Mouse (Mus musculus) limb, embryonic 14.5 days (tissue): Measurements from ENCODE around the gene Olfr638. TPM values are rescaled to one million over a fixed set of nuclear protein-coding genes. Genes with fewer than 3 reads are reported as not detected.

Source experiments
- ATAC-seq: fragments of 200-750 bp; cut with Nextera tagmentation; 2 replicates; pipeline ENCODE4 v1.8.0; 2017; ENCODE audit warnings: low read depth, moderate number of reproducible peaks, moderate TSS enrichment; ENCODE audit not compliant: low FRiP score
- DNase-seq: peaks from one replicate; pipeline ENCODE4 v3.0.0-alpha.2; 2015; ENCODE audit warnings: low spot score
- H3K27ac ChIP-seq: fragments of 300-500 bp; sonication (generic); replicated peaks from 2 replicates; pipeline ENCODE4 v1.5.1; 2014; ENCODE audit warnings: low read depth, mild to moderate bottlenecking, low read length, moderate library complexity, mixed read lengths
- H3K27me3 ChIP-seq: fragments of 300-500 bp; sonication (generic); 2 replicates; pipeline ENCODE4 v1.6.1; 2014; ENCODE audit warnings: low read length, mixed read lengths; ENCODE audit not compliant: control insufficient read depth, insufficient read depth
- H3K36me3 ChIP-seq: fragments of 300-500 bp; sonication (generic); 2 replicates; pipeline ENCODE4 v1.6.1; 2014; ENCODE audit warnings: mild to moderate bottlenecking, low read length, moderate library complexity, mixed read lengths; ENCODE audit not compliant: control insufficient read depth, insufficient read depth
- H3K4me1 ChIP-seq: fragments of 300-500 bp; sonication (generic); 2 replicates; pipeline ENCODE4 v1.6.1; 2014; ENCODE audit warnings: antibody characterized with exemption, low read length, mixed read lengths; ENCODE audit not compliant: control insufficient read depth, insufficient read depth
- H3K4me2 ChIP-seq: fragments of 300-500 bp; sonication (generic); replicated peaks from 2 replicates; pipeline ENCODE4 v1.6.1; 2014; ENCODE audit warnings: low read depth, mild to moderate bottlenecking, low read length, moderate library complexity; ENCODE audit not compliant: severe bottlenecking
- H3K4me3 ChIP-seq: fragments of 300-500 bp; sonication (generic); replicated peaks from 2 replicates; pipeline ENCODE4 v1.5.1; 2014; ENCODE audit warnings: low read length
- H3K9ac ChIP-seq: fragments of 300-500 bp; sonication (generic); 2 replicates; pipeline ENCODE4 v1.6.1; 2014; ENCODE audit warnings: mild to moderate bottlenecking, low read depth, low read length, moderate library complexity; ENCODE audit not compliant: severe bottlenecking
- H3K9me3 ChIP-seq: fragments of 300-500 bp; sonication (generic); 2 replicates; pipeline ENCODE4 v1.6.1; 2016; ENCODE audit warnings: low read length; ENCODE audit not compliant: control insufficient read depth
- POLR2A ChIP-seq: fragments of 200-500 bp; IDR thresholded peaks from 2 replicates; pipeline ENCODE4 v1.8.0; 2012; ENCODE audit warnings: inconsistent platforms, mild to moderate bottlenecking, moderate library complexity, borderline replicate concordance; ENCODE audit not compliant: insufficient read depth, insufficient read length; ENCODE audit errors: extremely low read depth
- WGBS: fragments of 180-500 bp; shearing (Covaris S2); extraction: QIAGEN DNeasy Blood & Tissue Kit; methylation state at CpG from one replicate; pipeline ENCODE4 v1.1.7; 2014; 5-methylcytosine and 5-hydroxymethylcytosine counted together
- polyA plus RNA-seq, 2 experiments: library from polyadenylated mRNA; depleted of rRNA in 1 of 2; stranded (reverse) in 1 of 2; unstranded in 1 of 2; fragments of >200 nt; fragmentation: Nextera tagmentation in 1 of 2; extraction: Ambion mirVana in 1 of 2; gene quantifications; 2 replicates each; pipeline versions ENCODE4 v1.2.1 to v1.2.3; 2012 to 2014

Olfr638 gene
- polyA plus RNA-seq, 2 experiments = not detected

DNA sequence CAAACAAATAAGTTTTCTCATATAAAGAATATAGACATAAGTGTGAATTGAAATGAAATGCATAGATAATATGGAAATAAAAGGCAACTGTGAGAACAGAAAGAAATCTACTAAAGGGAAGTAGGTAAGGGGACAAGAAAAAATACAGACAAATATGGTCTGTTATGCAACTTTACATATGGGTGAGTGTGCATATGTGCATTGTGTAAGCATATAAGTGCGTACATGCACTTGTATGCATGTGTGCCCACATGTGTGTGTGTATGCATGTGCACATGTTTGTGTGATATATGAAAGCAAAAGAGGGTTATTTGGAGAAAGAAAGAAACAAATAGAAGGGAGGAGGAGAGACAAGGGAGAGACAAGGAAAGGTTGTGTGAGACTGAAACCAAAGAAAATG lies 20.4 kb downstream of the Olfr638 start:
- no peak for TF ChIP-seq POLR2A
- no peak overlapping the region for H3K27ac ChIP-seq
- DNase-seq = no peak

DNA sequence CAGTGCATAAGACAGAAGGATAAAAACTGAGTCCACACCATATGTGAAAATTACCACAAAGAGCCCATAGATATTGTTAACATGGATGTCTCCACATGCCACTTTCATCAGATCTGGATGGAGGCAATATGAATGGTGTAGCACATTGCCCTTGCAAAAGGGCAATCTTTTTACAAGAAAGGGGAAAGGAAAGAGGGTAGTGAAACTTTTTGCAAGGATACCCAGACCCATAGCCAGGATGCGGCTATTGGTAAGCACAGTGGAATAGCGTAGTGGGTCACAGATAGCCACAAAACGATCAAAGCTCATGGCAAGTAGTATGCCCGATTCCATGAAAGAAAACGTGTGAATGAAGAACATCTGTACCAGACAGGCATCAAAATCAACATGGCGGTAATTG lies 23.1 kb downstream of the Olfr638 start:
- Histone ChIP-seq H3K27me3 (no peaks in the 10 kb centered on the region), H3K27ac (no peak overlapping the region), H3K4me2 (no peak overlapping the region), H3K4me1 (no peaks in the 10 kb centered on the region), H3K9me3 (no peaks in the 10 kb centered on the region), H3K4me3 (no peak overlapping the region), H3K36me3 (no peaks in the 10 kb centered on the region), H3K9ac (no peak overlapping the region)
- no peak for DNase-seq
- no peak for ATAC-seq
- WGBS = 90% methylated on average over 6 of the region's 6 CpGs
- no peak for TF ChIP-seq POLR2A

More for the DNA sequence above, 20.4 kb downstream of the Olfr638 start:
- ATAC-seq = no peak
- Histone ChIP-seq H3K27me3 (no peaks in the 10 kb centered on the region), H3K4me3 (no peak overlapping the region), H3K9ac (no peak overlapping the region), H3K4me1 (no peaks in the 10 kb centered on the region), H3K36me3 (no peaks in the 10 kb centered on the region), H3K4me2 (no peak overlapping the region), H3K9me3 (no peaks in the 10 kb centered on the region)
- WGBS = 88% methylated on average over 1 of the region's 1 CpGs

DNA sequence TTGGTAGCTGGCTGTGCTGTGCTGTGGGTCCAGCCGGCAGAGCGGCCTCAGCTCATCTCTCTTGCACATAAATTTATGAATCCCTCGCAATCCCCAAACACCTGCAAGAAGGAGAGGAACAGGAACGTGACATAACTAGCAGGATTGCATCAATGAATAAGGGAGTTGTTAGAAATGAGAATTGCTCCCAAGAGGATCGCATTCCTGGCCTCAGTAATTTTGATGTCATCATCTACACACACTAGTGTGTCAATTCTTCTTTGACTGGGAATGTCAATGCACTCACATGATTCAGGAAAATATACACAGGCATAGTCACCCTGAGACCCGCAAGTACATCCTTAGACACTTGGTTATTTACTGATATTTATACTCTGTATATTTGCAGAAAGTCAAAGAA lies 26.9 kb downstream of the Olfr638 start, which contains the start of gene Olfr640:
Gene Olfr640 (minus strand): TSS at position 101 of the 400 bp plus-strand sequence.
- TF ChIP-seq POLR2A = no peak
- no peak within 1 kb of the TSS for H3K4me2 ChIP-seq
- no peaks in the 10 kb centered on the region for H3K36me3 ChIP-seq
- no peak within 1 kb of the TSS for H3K4me3 ChIP-seq
- DNase-seq = no peak
- no peaks in the 10 kb centered on the region for H3K9me3 ChIP-seq
- H3K27ac ChIP-seq = no peak within 1 kb of the TSS
- no peak for ATAC-seq
- H3K4me1 ChIP-seq = no peaks in the 10 kb centered on the region
- whole genome bisulfite sequencing = 74% methylated on average over 6 of the region's 6 CpGs
- no peaks in the 10 kb centered on the region for H3K27me3 ChIP-seq
- no peak within 1 kb of the TSS for H3K9ac ChIP-seq

DNA sequence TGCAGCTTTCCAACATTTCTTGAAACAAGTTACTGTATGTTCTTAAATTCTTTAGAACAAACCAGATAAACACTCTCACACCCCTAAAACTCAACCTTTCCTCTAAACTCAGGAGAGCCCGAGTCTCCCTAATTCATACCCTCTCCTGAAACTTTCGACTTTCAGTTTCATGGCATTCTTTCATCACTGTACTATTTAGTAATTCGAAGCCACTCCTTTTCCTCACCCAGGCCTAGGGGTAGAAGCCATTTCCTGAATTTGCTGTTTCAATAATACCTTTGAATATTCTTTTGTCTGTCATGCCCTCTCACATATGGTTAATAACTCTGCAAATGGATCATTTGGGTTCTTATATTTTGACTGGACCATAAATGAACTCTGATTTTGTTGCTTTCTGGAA lies 28.4 kb downstream of the Olfr638 start:
- Histone ChIP-seq H3K27ac (no peak overlapping the region), H3K4me1 (no peaks in the 10 kb centered on the region), H3K9me3 (no peaks in the 10 kb centered on the region), H3K27me3 (no peaks in the 10 kb centered on the region), H3K9ac (no peak overlapping the region), H3K4me2 (no peak overlapping the region), H3K4me3 (no peak overlapping the region), H3K36me3 (no peaks in the 10 kb centered on the region)
- WGBS = 74% methylated on average over 3 of the region's 3 CpGs
- no peak for ATAC-seq
- no peak for TF ChIP-seq POLR2A
- no peak for DNase-seq

DNA sequence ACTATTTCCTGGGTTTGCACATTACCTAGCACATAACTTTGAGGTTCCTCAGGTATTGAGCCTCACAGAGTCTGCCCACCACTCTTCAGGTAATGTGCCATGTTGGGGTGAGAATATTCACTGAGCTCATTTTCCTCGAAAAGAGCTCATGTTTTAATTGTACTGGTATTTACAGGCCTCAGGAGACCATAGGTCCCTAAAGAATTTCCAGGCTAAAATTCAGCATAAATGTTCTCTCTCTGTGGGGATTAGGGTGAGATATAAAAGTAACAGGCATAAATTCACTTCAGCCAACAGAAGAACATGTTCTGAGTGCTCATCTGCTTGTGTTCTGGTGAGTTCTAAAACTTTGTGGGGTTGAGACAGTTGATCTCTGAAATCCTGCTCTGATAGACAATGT lies 36.6 kb downstream of the Olfr638 start, which contains the start of gene Olfr641:
Gene Olfr641 (plus strand): TSS at position 301 of the 400 bp plus-strand sequence.
- H3K27ac ChIP-seq = no peak within 1 kb of the TSS
- no peak for ATAC-seq
- H3K27me3 ChIP-seq = no peaks in the 10 kb centered on the region
- H3K9ac ChIP-seq = no peak within 1 kb of the TSS
- H3K4me2 ChIP-seq = no peak within 1 kb of the TSS
- no peaks in the 10 kb centered on the region for H3K9me3 ChIP-seq
- H3K4me1 ChIP-seq = no peaks in the 10 kb centered on the region
- TF ChIP-seq POLR2A = no peak
- no peak within 1 kb of the TSS for H3K4me3 ChIP-seq
- DNase-seq = no peak
- H3K36me3 ChIP-seq = no peaks in the 10 kb centered on the region
- WGBS = 55% methylated on average over 1 of the region's 1 CpGs

DNA sequence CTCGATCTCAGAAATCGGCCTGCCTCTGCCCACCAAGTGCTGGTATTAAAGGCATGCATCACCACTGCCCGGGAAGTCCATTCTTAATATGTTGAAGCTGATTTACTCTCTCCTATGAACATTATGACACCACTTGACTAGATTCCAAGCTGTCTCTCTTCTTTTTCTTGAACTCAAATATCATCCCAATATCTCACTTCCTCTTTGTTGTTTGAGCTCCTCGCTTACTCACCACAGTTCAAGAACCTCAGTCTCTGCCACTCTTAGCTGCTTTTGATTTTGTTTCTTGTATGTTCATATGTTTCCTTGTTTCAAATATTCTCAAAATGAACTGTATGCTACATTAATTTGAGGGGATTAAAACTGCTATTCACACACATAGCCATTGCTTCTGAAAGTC lies 52.2 kb downstream of the Olfr638 start:
- DNase-seq (no peak), ATAC-seq (no peak)
- H3K9ac ChIP-seq = no peak overlapping the region
- H3K4me2 ChIP-seq = no peak overlapping the region
- no peaks in the 10 kb centered on the region for H3K36me3 ChIP-seq
- no peak for TF ChIP-seq POLR2A
- WGBS = 86% methylated on average over 4 of the region's 4 CpGs
- no peak overlapping the region for H3K4me3 ChIP-seq
- H3K27me3 ChIP-seq = no peaks in the 10 kb centered on the region
- H3K9me3 ChIP-seq = no peaks in the 10 kb centered on the region
- no peaks in the 10 kb centered on the region for H3K4me1 ChIP-seq
- no peak overlapping the region for H3K27ac ChIP-seq
